Mouse (Mus musculus): ENCODE data around the gene Zfp583.

DNA sequence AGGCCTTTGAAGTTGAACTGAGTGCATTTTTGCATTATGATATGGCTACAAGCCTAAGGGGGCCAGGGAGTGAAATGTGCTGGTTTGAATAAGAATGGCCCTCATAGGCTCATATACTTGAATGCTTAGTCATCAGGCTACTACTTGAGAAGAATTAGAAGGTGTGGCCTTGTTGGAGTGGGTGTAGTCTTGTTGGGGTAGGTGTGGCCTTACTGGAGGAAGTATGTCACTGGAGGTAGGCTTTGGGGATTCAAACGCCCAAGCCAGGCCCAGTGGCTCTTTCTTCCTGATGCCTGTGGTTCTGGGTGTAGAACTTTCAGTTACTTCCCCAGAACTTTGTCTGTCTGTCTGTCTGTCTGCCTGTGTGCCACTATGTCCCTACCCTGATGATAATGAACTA is 33.7 kb upstream of the Zfp583 start:
- TF ChIP-seq POLR2A (IDR thresholded peaks at IDR 0.05; ENCODE audit: low read depth, low read length), result no peak
- no peak for TF ChIP-seq CTCF (conservative IDR thresholded peaks at IDR 0.05; ENCODE audit: insufficient read depth, insufficient read length, low read depth, low read length)

Data from kidney, adult 2 months (tissue).